Mouse (Mus musculus): ENCODE measurements around the gene Dtnb. TPM values are rescaled to one million over a fixed set of nuclear protein-coding genes. Genes with fewer than 3 reads are reported as not detected.
A peak's percentile ranks its signal among the peaks of the same experiment; 100 is the strongest.

Dtnb gene
- polyA plus RNA-seq, 1 experiment from 2014 or later = 58.5 TPM

DNA sequence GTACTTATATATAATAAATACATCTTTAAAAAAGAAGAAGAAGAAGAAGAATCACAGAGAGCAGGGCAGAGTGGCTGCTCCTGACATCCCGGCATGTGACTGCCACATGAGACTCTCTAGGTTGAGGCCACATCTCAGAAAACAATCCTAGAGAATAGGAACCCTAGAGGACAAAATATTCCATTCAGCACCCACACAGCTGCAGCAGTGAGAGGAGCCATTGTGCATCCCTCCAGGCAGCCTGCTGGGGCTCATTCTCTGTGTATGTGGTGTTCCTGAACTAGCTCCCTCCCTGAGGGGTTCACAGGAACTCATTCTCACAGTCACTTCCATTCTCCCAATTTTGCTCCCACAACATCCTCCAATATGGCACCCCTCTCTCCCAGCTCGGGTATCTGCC is 198.4 kb downstream of the Dtnb start:
- Histone ChIP-seq H3K4me2 (no peak overlapping the region), H3K36me3 (peaks cover 3% of the 10 kb centered on the region; the same call in 1 of the 2 replicates), H3K9me3 (no peaks in the 10 kb centered on the region), H3K9ac (no peak overlapping the region), H3K4me3 (no peak overlapping the region), H3K4me1 (replicated peaks) (no peaks in the 10 kb centered on the region), H3K27ac (replicated peaks) (no peak overlapping the region), H3K27me3 (no peaks in the 10 kb centered on the region)
- no peak for ATAC-seq (ENCODE audit: low FRiP score, low read depth)
- WGBS = 74% methylated on average over 2 of the region's 2 CpGs

DNA sequence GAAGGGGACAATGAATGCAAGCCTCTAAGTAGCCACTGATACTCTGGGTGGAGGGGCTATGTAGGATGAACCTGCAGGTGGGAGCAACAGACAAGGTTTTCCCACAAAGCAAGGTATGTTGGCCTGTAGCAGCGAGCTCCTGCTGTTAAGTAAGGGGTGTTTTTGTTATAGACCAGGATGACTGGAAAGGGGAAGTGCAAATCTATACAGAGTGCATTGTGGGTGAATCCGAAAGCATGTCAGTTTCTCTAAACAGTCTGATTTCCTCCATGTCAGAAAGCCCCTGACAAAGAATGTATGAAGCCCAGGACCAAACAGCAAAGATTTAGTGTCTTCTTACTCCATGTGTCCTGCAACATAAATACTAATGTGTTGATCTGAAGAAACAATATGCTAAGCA is 198.9 kb downstream of the Dtnb start:
- WGBS = 84% methylated on average over 2 of the region's 2 CpGs
- H3K9ac ChIP-seq = no peak overlapping the region
- H3K4me2 ChIP-seq = no peak overlapping the region
- no peak overlapping the region for H3K27ac ChIP-seq (replicated peaks)
- no peak for ATAC-seq (ENCODE audit: low FRiP score, low read depth)
- no peaks in the 10 kb centered on the region for H3K9me3 ChIP-seq
- no peaks in the 10 kb centered on the region for H3K27me3 ChIP-seq
- peaks cover 3% of the 10 kb centered on the region; the same call in 1 of the 2 replicates for H3K36me3 ChIP-seq
- no peak overlapping the region for H3K4me3 ChIP-seq
- no peaks in the 10 kb centered on the region for H3K4me1 ChIP-seq (replicated peaks)

DNA sequence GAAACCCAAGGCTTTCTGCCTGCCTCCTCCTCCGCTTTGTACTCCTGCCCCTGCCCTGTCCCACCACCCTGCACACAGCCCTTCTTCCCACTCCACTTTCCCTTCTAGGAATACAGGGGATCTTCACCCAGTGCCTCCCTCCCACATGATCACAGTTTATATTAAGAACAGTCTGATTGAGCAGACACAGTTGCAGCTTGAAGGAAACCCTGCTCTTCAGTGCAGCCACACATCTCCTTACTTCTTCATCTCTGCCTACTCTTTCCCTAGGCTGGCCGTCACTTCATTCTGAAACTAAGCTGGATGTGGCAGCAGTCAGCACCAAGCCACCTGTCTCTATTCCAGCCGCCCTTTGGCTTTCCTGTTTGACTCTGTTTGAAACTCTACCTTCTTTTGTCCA is 201.5 kb downstream of the Dtnb start:
- ATAC-seq (ENCODE audit: low FRiP score, low read depth) = no peak

DNA sequence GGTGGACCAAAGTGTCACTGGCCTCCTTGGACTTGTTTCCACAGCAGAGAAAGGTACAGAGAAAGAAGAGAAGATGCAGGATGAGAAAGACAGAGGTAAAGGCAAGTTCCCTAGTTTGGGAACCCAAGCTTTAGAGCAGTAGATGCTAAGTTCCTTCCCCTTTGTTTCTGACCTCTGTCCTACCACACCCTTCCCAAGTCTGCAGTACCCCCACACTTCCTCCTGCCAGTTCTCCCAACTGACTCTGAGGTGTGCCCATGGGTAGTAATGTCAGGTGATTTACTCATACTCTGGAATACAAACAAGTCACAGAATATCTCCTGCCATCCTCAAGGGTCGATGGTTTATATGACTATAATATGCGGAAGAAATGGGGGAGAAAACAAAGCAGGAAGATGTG is 203.8 kb downstream of the Dtnb start:
- Histone ChIP-seq H3K36me3 (peaks cover 3% of the 10 kb centered on the region; the same call in 1 of the 2 replicates), H3K4me3 (no peak overlapping the region), H3K4me1 (replicated peaks) (peaks cover 17% of the 10 kb centered on the region), H3K9me3 (no peaks in the 10 kb centered on the region), H3K9ac (no peak overlapping the region), H3K4me2 (no peak overlapping the region), H3K27me3 (no peaks in the 10 kb centered on the region), H3K27ac (replicated peaks) (no peak overlapping the region)
- 95% methylated on average over 2 of the region's 2 CpGs for WGBS
- ATAC-seq (ENCODE audit: low FRiP score, low read depth) = no peak

More for the DNA sequence above, 201.5 kb downstream of the Dtnb start:
- no peak overlapping the region for H3K27ac ChIP-seq (replicated peaks)
- no peaks in the 10 kb centered on the region for H3K9me3 ChIP-seq
- no peak overlapping the region for H3K4me2 ChIP-seq
- no peak overlapping the region for H3K4me3 ChIP-seq
- no peaks in the 10 kb centered on the region for H3K27me3 ChIP-seq
- no peak overlapping the region for H3K9ac ChIP-seq
- H3K4me1 ChIP-seq (replicated peaks) = no peaks in the 10 kb centered on the region
- peaks cover 3% of the 10 kb centered on the region; the same call in 1 of the 2 replicates for H3K36me3 ChIP-seq
- 88% methylated on average over 3 of the region's 3 CpGs for WGBS

DNA sequence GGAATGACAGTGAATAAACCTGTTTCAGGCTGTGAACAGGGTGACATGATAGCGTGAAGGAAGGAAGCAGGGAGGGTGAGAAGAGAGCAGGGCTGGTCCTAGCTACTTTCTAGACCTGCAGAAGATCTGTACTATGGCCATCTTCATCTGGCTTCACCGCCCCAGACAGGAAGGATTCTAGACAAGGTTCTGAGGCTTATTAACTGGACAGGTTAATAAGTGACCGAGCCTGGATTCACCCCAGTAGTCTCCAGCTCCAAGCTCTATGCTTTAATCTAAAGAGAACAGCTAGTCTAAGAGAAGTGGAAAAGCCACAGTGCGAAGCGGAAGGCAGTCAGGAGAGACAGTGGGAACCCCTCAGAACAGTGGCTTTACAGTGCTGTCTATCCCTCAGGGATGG is 205.5 kb downstream of the Dtnb start:
- no peak for ATAC-seq (ENCODE audit: low FRiP score, low read depth)
- WGBS = 92% methylated on average over 5 of the region's 5 CpGs
- no peak overlapping the region for H3K9ac ChIP-seq
- no peak overlapping the region for H3K4me2 ChIP-seq
- H3K4me1 ChIP-seq (replicated peaks) = peaks cover 34% of the 10 kb centered on the region
- no peak overlapping the region for H3K4me3 ChIP-seq
- no peaks in the 10 kb centered on the region for H3K9me3 ChIP-seq
- no peak overlapping the region for H3K27ac ChIP-seq (replicated peaks)
- H3K36me3 ChIP-seq = peaks cover 3% of the 10 kb centered on the region; the same call in 1 of the 2 replicates
- no peaks in the 10 kb centered on the region for H3K27me3 ChIP-seq

DNA sequence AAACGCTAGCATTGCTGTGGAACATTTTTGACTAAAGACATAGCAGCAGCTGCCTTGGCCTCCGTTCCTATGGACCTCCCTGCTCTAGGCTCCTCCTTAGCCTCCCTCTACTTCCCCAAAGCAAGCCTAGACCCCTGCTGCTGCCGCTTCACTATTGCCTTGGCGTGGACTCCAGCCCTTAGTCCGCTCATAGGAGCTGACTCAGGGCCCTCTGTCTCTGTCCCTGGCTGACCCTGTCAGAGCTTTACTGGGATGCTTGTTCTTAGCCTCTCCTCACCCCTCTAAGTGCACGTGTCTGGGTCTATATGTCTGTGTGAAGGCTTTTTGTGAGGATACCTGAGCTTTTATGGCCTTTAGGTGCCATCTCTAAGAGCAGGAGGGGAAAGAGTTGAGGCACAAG is 206.1 kb downstream of the Dtnb start:
- H3K9ac ChIP-seq = no peak overlapping the region
- H3K27me3 ChIP-seq = no peaks in the 10 kb centered on the region
- no peak overlapping the region for H3K27ac ChIP-seq (replicated peaks)
- no peak for ATAC-seq (ENCODE audit: low FRiP score, low read depth)
- peaks cover 40% of the 10 kb centered on the region for H3K4me1 ChIP-seq (replicated peaks)
- 93% methylated on average over 6 of the region's 6 CpGs for WGBS
- peaks cover 3% of the 10 kb centered on the region; the same call in 1 of the 2 replicates for H3K36me3 ChIP-seq
- no peak overlapping the region for H3K4me2 ChIP-seq
- H3K4me3 ChIP-seq = no peak overlapping the region
- H3K9me3 ChIP-seq = no peaks in the 10 kb centered on the region

DNA sequence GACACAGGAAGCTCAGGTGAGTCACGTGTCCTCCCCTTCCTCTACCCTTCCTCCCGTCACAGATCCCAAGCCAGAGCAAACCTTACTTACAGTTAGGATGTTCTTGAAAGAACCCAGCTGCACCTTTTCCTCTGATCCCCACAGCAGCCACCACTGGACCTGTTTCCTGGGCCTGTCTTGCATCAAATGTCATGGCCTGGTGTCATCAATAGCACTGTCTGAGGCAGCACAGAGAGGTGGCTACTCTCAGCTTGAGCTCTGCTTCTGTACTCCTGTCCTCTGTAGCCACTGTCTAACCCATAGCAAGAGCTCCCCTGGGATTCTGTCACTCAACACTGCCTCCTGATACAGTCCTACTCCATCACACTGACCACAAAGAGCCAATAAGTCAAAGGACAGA is 207.5 kb downstream of the Dtnb start:
- Histone ChIP-seq H3K4me3 (no peak overlapping the region), H3K9me3 (no peaks in the 10 kb centered on the region), H3K4me2 (no peak overlapping the region), H3K27me3 (no peaks in the 10 kb centered on the region), H3K4me1 (replicated peaks) (peaks cover 53% of the 10 kb centered on the region), H3K9ac (no peak overlapping the region), H3K27ac (replicated peaks) (no peak overlapping the region), H3K36me3 (no peaks in the 10 kb centered on the region)
- no peak for ATAC-seq (ENCODE audit: low FRiP score, low read depth)
- WGBS = 84% methylated on average over 2 of the region's 2 CpGs

DNA sequence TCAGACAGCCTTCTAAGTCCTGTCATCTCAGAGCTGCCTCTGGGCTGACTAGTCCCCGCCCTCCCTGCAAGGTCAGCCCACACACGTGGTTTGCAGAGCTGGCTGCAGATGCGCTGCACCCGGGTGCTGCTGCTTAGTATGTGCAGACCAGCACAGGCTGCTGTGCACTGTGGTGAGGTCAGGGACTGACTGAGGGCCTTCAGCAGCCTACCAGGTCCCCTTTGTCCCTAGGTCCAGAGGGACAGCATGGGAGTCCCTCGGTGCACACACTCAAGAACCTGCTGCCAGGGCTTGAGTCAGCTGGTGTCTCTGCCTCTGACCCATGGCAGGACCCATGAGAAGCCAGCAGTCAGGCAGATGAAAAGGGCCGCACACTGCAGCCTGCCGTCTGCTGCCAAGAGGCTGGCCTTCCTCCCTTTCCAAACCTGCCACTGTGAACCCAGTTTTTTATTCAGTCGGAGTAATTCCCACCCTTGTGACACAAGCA is 208.3 kb downstream of the Dtnb start:
- Histone ChIP-seq H3K9ac (no peak overlapping the region), H3K9me3 (no peaks in the 10 kb centered on the region), H3K36me3 (no peaks in the 10 kb centered on the region), H3K4me1 (replicated peaks) (peaks cover 56% of the 10 kb centered on the region), H3K4me2 (no peak overlapping the region), H3K27me3 (no peaks in the 10 kb centered on the region), H3K4me3 (no peak overlapping the region), H3K27ac (replicated peaks) (peak overlapping the region; percentile 80)
- 8% methylated on average over 8 of the region's 8 CpGs for WGBS
- ATAC-seq (ENCODE audit: low FRiP score, low read depth) = peak; percentile 54

DNA sequence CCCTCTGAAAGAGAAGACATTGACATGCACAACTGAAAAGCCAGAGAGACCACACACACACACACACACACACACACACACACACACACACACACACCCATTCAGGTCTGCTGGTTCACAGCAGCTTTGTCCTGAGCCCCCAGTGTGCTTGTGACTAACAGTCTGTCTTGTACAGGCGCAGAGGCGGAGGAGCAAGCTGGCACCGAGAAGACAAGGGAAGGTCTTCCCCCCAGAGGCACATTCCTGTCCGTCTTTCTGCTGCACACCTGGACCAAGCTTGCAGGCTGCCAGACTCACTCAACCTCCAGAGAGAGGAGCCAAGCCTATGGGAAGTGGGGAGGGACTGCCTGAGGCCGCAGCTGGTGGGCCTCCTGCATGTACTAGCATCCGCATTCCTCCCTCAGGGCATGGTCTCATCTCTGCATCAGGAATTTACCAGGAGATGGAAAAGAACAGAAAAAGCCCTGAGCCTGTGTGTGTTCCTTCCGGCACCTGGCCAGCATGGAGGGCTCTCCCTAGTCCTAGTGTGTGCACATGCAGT is 208.8 kb downstream of the Dtnb start:
- Histone ChIP-seq H3K27me3 (no peaks in the 10 kb centered on the region), H3K9me3 (no peaks in the 10 kb centered on the region), H3K9ac (no peak overlapping the region), H3K36me3 (no peaks in the 10 kb centered on the region), H3K4me2 (no peak overlapping the region), H3K4me1 (replicated peaks) (peaks cover 56% of the 10 kb centered on the region), H3K27ac (replicated peaks) (peak overlapping the region; percentile 80), H3K4me3 (no peak overlapping the region)
- peak; percentile 7; the same call in 1 of the 2 replicates for ATAC-seq (ENCODE audit: low FRiP score, low read depth)
- 29% methylated on average over 7 of the region's 7 CpGs for WGBS

DNA sequence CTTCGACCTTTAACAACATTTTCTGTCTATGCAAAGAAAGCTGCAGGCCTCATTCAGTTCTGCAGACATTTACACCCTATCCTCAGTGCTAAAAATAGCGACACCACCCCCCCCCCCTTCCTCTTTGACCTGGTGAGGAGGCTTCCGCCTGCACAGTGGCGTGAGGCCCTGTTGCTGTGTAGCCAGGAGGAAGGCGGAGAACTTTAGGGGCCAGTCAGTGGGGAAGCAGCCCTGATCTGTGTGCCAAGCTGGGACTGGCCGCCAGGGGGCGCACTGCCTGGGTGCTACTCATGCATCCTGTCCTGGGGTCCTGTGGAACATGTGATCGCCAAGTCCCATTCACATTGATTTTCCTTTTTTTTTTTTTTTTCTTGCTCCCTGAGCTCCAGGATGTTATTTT is 209.3 kb downstream of the Dtnb start:
- Histone ChIP-seq H3K4me1 (replicated peaks) (peaks cover 56% of the 10 kb centered on the region), H3K27me3 (no peaks in the 10 kb centered on the region), H3K36me3 (no peaks in the 10 kb centered on the region), H3K9me3 (no peaks in the 10 kb centered on the region), H3K4me3 (no peak overlapping the region), H3K27ac (replicated peaks) (peak overlapping the region; percentile 80), H3K4me2 (no peak overlapping the region), H3K9ac (no peak overlapping the region)
- 16% methylated on average over 8 of the region's 8 CpGs for WGBS
- peak; percentile 33; the same call in 1 of the 2 replicates for ATAC-seq (ENCODE audit: low FRiP score, low read depth)

DNA sequence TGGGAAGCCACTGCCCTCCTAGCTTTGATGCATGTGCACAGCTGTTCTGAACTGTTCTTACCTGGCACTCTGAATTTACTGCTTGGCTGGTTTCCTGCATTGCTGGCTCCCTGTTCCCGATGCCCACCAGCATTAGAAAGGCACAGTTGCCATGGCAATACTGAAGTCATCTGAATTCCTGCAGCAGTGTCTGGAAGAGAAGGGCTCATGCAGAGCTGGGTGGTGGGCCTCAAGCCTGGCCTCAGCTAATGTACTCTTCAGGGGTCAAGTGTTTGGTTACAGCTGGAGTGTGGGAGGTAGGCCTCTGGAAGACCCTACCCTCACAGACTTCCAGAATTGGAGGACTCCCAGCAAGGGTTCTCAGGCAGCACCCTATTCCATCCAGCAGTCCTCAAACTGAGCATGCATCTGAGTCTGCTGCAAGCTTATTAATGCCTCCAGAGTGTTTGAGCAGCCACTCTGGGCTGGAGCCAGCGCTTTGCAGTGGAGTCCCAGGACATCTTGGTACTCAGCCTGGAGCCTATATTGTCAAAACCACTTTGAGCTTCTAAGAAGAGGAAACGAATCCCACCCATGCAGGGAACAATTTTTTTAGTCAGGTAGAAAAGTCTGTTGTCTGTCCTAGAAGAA is 211.1 kb downstream of the Dtnb start:
- no peaks in the 10 kb centered on the region for H3K36me3 ChIP-seq
- WGBS = 37% methylated on average over 3 of the region's 3 CpGs
- no peak overlapping the region for H3K9ac ChIP-seq
- H3K27me3 ChIP-seq = no peaks in the 10 kb centered on the region
- H3K4me2 ChIP-seq = no peak overlapping the region
- no peaks in the 10 kb centered on the region for H3K9me3 ChIP-seq
- peaks cover 66% of the 10 kb centered on the region for H3K4me1 ChIP-seq (replicated peaks)
- H3K27ac ChIP-seq (replicated peaks) = peak overlapping the region; percentile 80
- ATAC-seq (ENCODE audit: low FRiP score, low read depth) = peak; percentile 43
- H3K4me3 ChIP-seq = no peak overlapping the region

DNA sequence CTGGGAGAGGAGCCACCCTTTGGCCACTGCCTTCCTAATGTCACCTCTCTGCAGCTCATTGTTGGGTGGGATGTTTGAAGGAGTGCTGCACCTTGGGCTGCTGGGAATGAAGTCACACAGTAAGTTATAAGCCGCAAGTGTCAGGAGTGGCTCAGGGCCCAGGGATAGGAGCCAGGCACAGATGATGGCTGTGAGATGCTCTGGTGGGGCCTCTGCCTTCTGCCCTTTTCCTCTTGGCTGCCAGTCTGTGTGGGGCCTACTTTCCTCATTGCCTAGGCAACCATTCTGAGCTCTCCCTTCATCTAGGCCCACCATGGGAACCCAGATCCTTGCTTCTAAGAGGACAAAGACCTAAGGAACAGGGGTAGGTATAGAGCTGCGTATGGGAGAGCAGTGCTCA is 212.1 kb downstream of the Dtnb start:
- H3K9me3 ChIP-seq = no peaks in the 10 kb centered on the region
- no peak overlapping the region for H3K9ac ChIP-seq
- 64% methylated on average over 2 of the region's 2 CpGs for WGBS
- H3K27me3 ChIP-seq = no peaks in the 10 kb centered on the region
- peak overlapping the region; percentile 80; the same call in 1 of the 2 replicates for H3K27ac ChIP-seq (replicated peaks)
- peaks cover 69% of the 10 kb centered on the region for H3K4me1 ChIP-seq (replicated peaks)
- H3K4me3 ChIP-seq = no peak overlapping the region
- no peak overlapping the region for H3K4me2 ChIP-seq
- no peaks in the 10 kb centered on the region for H3K36me3 ChIP-seq
- ATAC-seq (ENCODE audit: low FRiP score, low read depth) = peak; percentile 9; the same call in 1 of the 2 replicates
